Mouse (Mus musculus) lung, postnatal 0 days (tissue): ENCODE data around the gene Tbx3. TPM values are rescaled to one million over a fixed set of nuclear protein-coding genes. Genes with fewer than 3 reads are reported as not detected.

Experiments
- ATAC-seq: fragments of 200-750 bp; cut with Nextera tagmentation; 2 replicates; pipeline ENCODE4 v1.8.0; 2017; ENCODE audit warnings: moderate library complexity
- DNase-seq: peaks from one replicate; pipeline ENCODE4 v3.0.0-alpha.2; 2016; ENCODE audit warnings: low spot score
- H3K27ac ChIP-seq: fragments of 300-500 bp; sonication (generic); 2 replicates; pipeline ENCODE4 v1.5.1; 2014; ENCODE audit warnings: antibody characterized with exemption, mild to moderate bottlenecking, low read length, mixed read lengths
- H3K27me3 ChIP-seq: fragments of 300-500 bp; sonication (generic); replicated peaks from 2 replicates; pipeline ENCODE4 v1.6.1; 2014; ENCODE audit warnings: low read length, mixed read lengths; ENCODE audit not compliant: insufficient read depth
- H3K36me3 ChIP-seq: fragments of 300-500 bp; sonication (generic); 2 replicates; pipeline ENCODE4 v1.6.1; 2014; ENCODE audit warnings: low read length, mixed read lengths; ENCODE audit not compliant: insufficient read depth
- H3K4me1 ChIP-seq: fragments of 300-500 bp; sonication (generic); 2 replicates; pipeline ENCODE4 v1.6.1; 2014; ENCODE audit warnings: antibody characterized with exemption, low read depth, low read length, mixed read lengths; ENCODE audit not compliant: insufficient read depth
- H3K4me2 ChIP-seq: fragments of 300-500 bp; sonication (generic); replicated peaks from 2 replicates; pipeline ENCODE4 v1.6.1; 2014; ENCODE audit warnings: low read depth, mild to moderate bottlenecking, low read length, moderate library complexity, mixed read lengths
- H3K4me3 ChIP-seq: fragments of 300-500 bp; sonication (generic); 2 replicates; pipeline ENCODE4 v1.5.1; 2014; ENCODE audit warnings: low read depth, low read length
- H3K9ac ChIP-seq: fragments of 300-500 bp; sonication (generic); replicated peaks from 2 replicates; pipeline ENCODE4 v1.6.1; 2014; ENCODE audit warnings: low read depth, mild to moderate bottlenecking
- H3K9me3 ChIP-seq: fragments of 300-500 bp; sonication (generic); 2 replicates; pipeline ENCODE4 v1.6.1; 2016; ENCODE audit warnings: low read length, mixed read lengths
- CTCF ChIP-seq: IDR thresholded peaks from 2 replicates; pipeline ENCODE4 v1.5.1; 2016; ENCODE audit warnings: antibody characterized with exemption, mild to moderate bottlenecking
- EP300 ChIP-seq: IDR thresholded peaks from 2 replicates; pipeline ENCODE4 v1.6.1; 2016; ENCODE audit warnings: antibody characterized with exemption, mild to moderate bottlenecking, control low read depth
- WGBS: fragments of 180-500 bp; shearing (Covaris S2); extraction: QIAGEN DNeasy Blood & Tissue Kit; methylation state at CpG from one replicate; pipeline ENCODE4 v1.1.7; 2014; 5-methylcytosine and 5-hydroxymethylcytosine counted together
- polyA plus RNA-seq: library from polyadenylated mRNA; unstranded; fragments of >200 nt; fragmentation: Nextera tagmentation; extraction: Ambion mirVana; gene quantifications from 2 replicates; pipeline ENCODE4 v1.2.1, GENCODE M21; 2015

The Tbx3 gene
- polyA plus RNA-seq, 1 experiment from 2014 or later: 44.7 TPM

GRCm38 (mm10) chr5:119683861-119684260 is 13.4 kb downstream of the Tbx3 start:
- no peak for ATAC-seq
- no peak overlapping the region for H3K9ac ChIP-seq
- H3K4me2 ChIP-seq: peak overlapping the region; percentile 64; the same call in 1 of the 2 replicates
- TF ChIP-seq EP300 (no peak), CTCF (no peak)
- WGBS: 35% methylated on average over 5 of the region's 5 CpGs
- H3K27ac ChIP-seq: no peak overlapping the region
- no peaks in the 10 kb centered on the region for H3K9me3 ChIP-seq
- no peaks in the 10 kb centered on the region; the same call in 1 of the 2 replicates for H3K4me1 ChIP-seq
- DNase-seq: no peak
- peaks cover 11% of the 10 kb centered on the region; the same call in 1 of the 2 replicates for H3K36me3 ChIP-seq
- peaks cover 20% of the 10 kb centered on the region for H3K27me3 ChIP-seq
- H3K4me3 ChIP-seq: no peak overlapping the region

DNA sequence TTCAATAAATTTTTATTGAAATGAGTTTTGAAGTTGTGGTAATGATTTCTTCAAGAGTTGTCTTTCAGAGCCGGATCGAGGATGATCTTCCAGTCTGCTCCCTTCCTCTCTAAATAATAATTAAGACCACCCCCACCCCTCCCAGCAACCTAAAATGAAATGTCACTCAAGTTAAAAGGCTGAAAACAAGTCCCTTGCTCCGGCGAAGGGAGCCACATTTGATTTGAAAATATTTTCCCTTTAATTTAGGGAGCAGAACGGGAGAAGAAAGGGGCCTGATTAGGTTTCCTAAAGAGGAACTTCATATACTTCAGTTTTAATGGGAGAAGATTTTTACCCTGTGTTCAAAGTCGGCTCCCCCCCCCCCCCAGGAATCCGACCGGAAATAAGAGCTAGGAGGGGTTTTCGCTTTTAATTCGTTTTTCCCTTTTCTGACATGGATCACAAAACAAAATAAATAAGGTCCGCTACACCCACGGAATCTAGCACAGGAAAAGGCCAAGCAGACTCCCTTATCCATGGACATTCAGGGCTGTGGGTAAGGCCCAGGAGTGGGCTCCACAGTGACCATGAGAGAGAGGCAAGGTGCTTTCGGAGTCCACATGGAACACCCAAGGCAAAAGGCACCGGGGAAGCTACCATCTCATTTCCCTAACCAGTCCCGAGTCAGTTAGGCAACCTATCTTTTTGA is 14.4 kb downstream of the Tbx3 start:
- H3K36me3 ChIP-seq: peaks cover 11% of the 10 kb centered on the region; the same call in 1 of the 2 replicates
- DNase-seq: peak; percentile 27
- no peak; the same call in 1 of the 2 replicates for ATAC-seq
- no peaks in the 10 kb centered on the region; the same call in 1 of the 2 replicates for H3K4me1 ChIP-seq
- H3K9me3 ChIP-seq: no peaks in the 10 kb centered on the region
- H3K27me3 ChIP-seq: peaks cover 20% of the 10 kb centered on the region
- H3K4me2 ChIP-seq: peak overlapping the region; percentile 54
- H3K27ac ChIP-seq: peak overlapping the region; percentile 54; the same call in 1 of the 2 replicates
- TF ChIP-seq CTCF (no peak), EP300 (no peak)
- no peak overlapping the region for H3K4me3 ChIP-seq
- no peak overlapping the region for H3K9ac ChIP-seq
- 10% methylated on average over 15 of the region's 15 CpGs for WGBS

GRCm38 (mm10) chr5:119685446-119686198 is 15.2 kb downstream of the Tbx3 start:
- H3K4me3 ChIP-seq: peak overlapping the region; percentile 34
- peak overlapping the region; percentile 48; the same call in 1 of the 2 replicates for H3K27ac ChIP-seq
- peaks cover 16% of the 10 kb centered on the region for H3K27me3 ChIP-seq
- DNase-seq (peak; percentile 50), ATAC-seq (peak; percentile 38)
- peak overlapping the region; percentile 54 for H3K4me2 ChIP-seq
- no peaks in the 10 kb centered on the region for H3K9me3 ChIP-seq
- H3K9ac ChIP-seq: peak overlapping the region; percentile 26; the same call in 1 of the 2 replicates
- H3K4me1 ChIP-seq: no peaks in the 10 kb centered on the region; the same call in 1 of the 2 replicates
- WGBS: 2% methylated on average over 21 of the region's 22 CpGs
- H3K36me3 ChIP-seq: peaks cover 3% of the 10 kb centered on the region; the same call in 1 of the 2 replicates
- TF ChIP-seq EP300: no peak
- no peak for TF ChIP-seq CTCF

GRCm38 (mm10) chr5:119686199-119686964 is 15.9 kb downstream of the Tbx3 start:
- peak; percentile 45 for ATAC-seq
- 2% methylated on average over 30 of the region's 30 CpGs for WGBS

GRCm38 (mm10) chr5:119687005-119687855 is 16.8 kb downstream of the Tbx3 start:
- H3K4me1 ChIP-seq: no peaks in the 10 kb centered on the region; the same call in 1 of the 2 replicates
- WGBS: 18% methylated on average over 36 of the region's 36 CpGs
- H3K4me3 ChIP-seq: no peak overlapping the region
- H3K9me3 ChIP-seq: no peaks in the 10 kb centered on the region
- ATAC-seq: peak; percentile 8; the same call in 1 of the 2 replicates
- H3K27ac ChIP-seq: no peak overlapping the region
- peak; percentile 35 for DNase-seq
- H3K27me3 ChIP-seq: peaks cover 16% of the 10 kb centered on the region
- no peaks in the 10 kb centered on the region for H3K36me3 ChIP-seq
- H3K9ac ChIP-seq: no peak overlapping the region
- TF ChIP-seq EP300: no peak
- no peak for TF ChIP-seq CTCF
- H3K4me2 ChIP-seq: peak overlapping the region; percentile 36; the same call in 1 of the 2 replicates

More at GRCm38 (mm10) chr5:119686199-119686964, 15.9 kb downstream of the Tbx3 start:
- H3K27me3 ChIP-seq: peaks cover 16% of the 10 kb centered on the region
- peak overlapping the region; percentile 54 for H3K4me2 ChIP-seq
- DNase-seq: peak; percentile 65
- H3K27ac ChIP-seq: peak overlapping the region; percentile 48; the same call in 1 of the 2 replicates
- no peaks in the 10 kb centered on the region; the same call in 1 of the 2 replicates for H3K4me1 ChIP-seq
- H3K9me3 ChIP-seq: no peaks in the 10 kb centered on the region
- TF ChIP-seq EP300: no peak
- peak; percentile 60 for TF ChIP-seq CTCF
- peak overlapping the region; percentile 34 for H3K4me3 ChIP-seq
- H3K9ac ChIP-seq: no peak overlapping the region
- no peaks in the 10 kb centered on the region for H3K36me3 ChIP-seq
